Mouse (Mus musculus): ENCODE results near the gene Tshz2. TPM values are rescaled to one million over a fixed set of nuclear protein-coding genes. Genes with fewer than 3 reads are reported as not detected.
A peak's percentile ranks its signal among the peaks of the same experiment; 100 is the strongest.
"Not testable (repeated sequence)": the region's sequence is repeated elsewhere in the genome, so short reads cannot be mapped to it uniquely, and the experiment has no call there.

Tshz2 gene
- 43.1 TPM for polyA plus RNA-seq (2021)

DNA sequence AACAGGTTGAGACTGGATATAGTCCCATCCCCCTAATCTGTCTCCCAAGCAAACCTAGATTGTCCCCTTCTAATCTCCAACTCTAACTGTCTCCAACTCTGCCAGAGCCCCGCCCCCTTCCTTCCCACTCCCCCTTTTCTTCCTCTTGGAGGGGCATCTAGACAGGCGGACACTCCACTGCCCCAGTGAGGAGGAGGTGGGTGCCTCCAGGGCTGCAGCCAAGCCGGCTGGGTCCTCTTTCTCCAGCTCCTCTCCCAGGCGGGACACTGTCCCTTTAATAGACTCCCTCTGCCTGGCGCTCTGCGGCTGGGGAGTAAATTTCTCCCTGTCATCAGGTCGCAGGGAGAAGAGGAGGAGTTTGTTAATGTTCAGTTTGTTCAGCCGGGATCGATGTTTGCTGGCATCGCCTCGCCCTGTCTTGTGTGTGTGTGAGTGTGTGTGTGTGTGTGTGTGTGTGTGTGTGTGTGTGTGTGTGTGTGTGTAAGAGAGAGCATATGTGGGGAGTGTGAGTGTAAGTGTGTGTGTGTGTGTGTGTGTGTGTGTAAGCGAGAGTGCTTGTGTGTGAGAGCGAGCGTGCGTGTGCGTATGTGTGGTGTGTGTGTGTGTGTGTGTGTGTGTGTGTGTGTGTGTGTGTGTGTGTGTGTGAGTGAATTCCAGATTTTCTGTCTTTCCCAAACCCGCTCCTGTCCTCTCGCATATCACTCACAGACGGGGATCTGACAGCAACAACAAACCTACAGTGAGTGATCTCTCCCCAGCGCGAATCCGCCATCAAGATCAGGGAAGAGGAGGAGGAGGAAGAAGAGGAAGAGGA, at the start of gene Tshz2:
Gene Tshz2 (plus strand): TSS at position 676 of the 814 bp plus-strand sequence.
- DNase-seq (ENCODE audit: low read depth, low spot score) (no peak), ATAC-seq (peak; percentile 62)
- no peaks in the 10 kb centered on the region for H3K27me3 ChIP-seq
- no peak for TF ChIP-seq CTCF (IDR thresholded peaks at IDR 0.05)
- in situ Hi-C loops (cut with MboI; ENCODE audit: low pct_unique_long_range_greater_than_20kb) = loop anchor here (5.0 kb wide), 2 partner anchors 120 to 330 kb away; no protein-coding TSS in a partner anchor
- ChIA-PET POLR2A (interaction anchor here (0.7 to 0.9 kb wide), 3 partner anchors 26 to 518 kb away, joined by 3 to 4 read pairs (median 3); no protein-coding TSS in a partner anchor), CTCF (no interaction called here)

GRCm38 (mm10) chr2:169583476-169583875, 49.3 kb upstream of the Tshz2 start:
- no peak for TF ChIP-seq CTCF (IDR thresholded peaks at IDR 0.05)
- DNase-seq (ENCODE audit: low read depth, low spot score) (no peak), ATAC-seq (no peak)
- in situ Hi-C loops (cut with MboI; ENCODE audit: low pct_unique_long_range_greater_than_20kb) = no loop called here
- peaks cover 5% of the 10 kb centered on the region for H3K27me3 ChIP-seq
- CTCF ChIA-PET = no interaction called here
- POLR2A ChIA-PET = no interaction called here

DNA sequence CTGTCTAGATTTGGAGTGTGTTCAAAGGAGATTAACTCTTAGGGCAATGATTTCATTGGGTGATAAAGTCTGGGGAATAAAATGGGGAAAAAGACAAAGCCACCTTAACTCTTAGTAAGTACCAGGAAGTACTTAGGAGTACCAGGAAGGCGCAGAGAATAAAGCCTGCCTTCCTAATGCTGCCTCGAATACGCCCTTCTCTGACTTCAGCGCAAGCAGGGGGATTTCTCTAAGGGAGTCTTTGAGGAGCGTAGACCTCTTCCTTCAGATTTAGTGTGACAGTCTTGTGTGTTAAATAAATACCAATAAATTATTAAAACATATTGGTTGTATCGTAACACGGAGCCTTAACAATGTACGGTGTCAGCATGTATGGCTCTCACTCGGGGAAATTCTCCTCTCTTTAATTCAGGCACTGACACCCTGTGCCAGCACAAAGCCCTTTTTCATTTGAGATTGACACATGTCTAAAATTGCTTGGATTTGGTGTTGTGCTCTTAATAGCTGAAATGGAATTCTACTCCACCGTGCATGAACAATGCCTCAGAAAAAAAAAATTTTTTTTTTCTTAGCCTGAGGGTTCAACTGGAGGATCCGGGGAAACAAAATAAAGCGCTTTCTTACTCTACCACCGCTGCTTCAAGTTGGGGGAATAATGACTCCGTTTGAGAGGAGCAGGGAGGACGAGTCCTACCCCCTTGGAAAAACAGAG, 47.9 kb upstream of the Tshz2 start:
- no peak for DNase-seq (ENCODE audit: low read depth, low spot score)
- no peak for ATAC-seq
- ChIA-PET POLR2A (no interaction called here), CTCF (no interaction called here)
- no peak for TF ChIP-seq CTCF (IDR thresholded peaks at IDR 0.05)
- in situ Hi-C loops (cut with MboI; ENCODE audit: low pct_unique_long_range_greater_than_20kb) = no loop called here
- no peaks in the 10 kb centered on the region for H3K27me3 ChIP-seq

DNA sequence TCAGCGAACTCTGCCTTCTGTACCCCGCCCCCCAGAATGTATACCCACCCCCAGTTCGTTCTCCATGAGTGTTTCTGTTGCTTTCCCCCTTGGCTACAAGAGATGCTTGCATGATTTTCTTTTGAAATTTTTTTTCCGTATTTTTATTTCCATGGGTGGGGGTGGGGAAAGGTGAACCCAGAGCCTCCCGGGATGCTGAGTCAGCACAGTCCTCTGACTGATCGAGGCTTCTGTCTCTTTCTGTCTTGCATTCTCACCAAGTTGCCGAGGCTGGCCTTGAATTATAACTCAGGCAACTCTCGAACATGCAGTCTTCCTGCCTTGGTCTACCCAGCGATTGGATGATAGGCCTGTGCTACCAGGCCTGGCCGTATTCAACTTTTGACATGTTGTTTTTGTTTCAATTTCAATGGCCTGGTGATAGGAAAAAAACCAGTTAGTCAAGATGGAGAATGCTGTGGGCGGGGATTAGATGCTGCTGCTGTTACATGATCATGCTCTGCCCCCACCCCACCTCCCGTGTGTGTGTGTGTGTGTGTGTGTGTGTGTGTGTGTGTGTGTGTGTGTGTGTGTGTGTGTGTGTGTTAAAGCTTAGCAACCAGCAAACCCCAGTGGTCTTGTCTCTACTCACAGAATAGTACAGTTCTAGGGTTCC, 47.1 kb upstream of the Tshz2 start:
- ChIA-PET POLR2A (no interaction called here), CTCF (no interaction called here)
- no peak for TF ChIP-seq CTCF (IDR thresholded peaks at IDR 0.05)
- H3K27me3 ChIP-seq = no peaks in the 10 kb centered on the region
- DNase-seq (ENCODE audit: low read depth, low spot score) (no peak), ATAC-seq (no peak)
- in situ Hi-C loops (cut with MboI; ENCODE audit: low pct_unique_long_range_greater_than_20kb) = no loop called here

DNA sequence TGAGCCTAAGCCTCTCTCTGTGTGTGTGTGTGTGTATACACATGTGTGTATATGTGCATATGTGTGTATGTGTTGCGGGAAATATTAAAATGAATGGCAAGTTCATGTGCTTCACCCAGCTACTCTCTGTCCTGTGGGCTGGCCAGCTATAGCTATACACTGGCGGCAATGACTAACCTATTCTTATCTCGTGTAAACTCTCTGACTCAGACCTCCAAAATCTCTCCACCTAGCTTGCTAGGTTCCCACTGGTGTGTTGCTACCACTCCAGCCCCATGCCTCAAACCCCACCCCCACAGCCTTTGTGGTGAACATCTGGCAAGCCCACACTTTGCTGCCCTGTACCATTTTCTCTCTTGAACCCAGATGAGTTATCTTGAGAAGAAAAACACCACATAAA, 46.1 kb upstream of the Tshz2 start:
- no peak for ATAC-seq
- in situ Hi-C loops (cut with MboI; ENCODE audit: low pct_unique_long_range_greater_than_20kb) = no loop called here
- no peaks in the 10 kb centered on the region for H3K27me3 ChIP-seq
- ChIA-PET CTCF (no interaction called here), POLR2A (no interaction called here)
- no peak for DNase-seq (ENCODE audit: low read depth, low spot score)
- TF ChIP-seq CTCF (IDR thresholded peaks at IDR 0.05) = no peak

DNA sequence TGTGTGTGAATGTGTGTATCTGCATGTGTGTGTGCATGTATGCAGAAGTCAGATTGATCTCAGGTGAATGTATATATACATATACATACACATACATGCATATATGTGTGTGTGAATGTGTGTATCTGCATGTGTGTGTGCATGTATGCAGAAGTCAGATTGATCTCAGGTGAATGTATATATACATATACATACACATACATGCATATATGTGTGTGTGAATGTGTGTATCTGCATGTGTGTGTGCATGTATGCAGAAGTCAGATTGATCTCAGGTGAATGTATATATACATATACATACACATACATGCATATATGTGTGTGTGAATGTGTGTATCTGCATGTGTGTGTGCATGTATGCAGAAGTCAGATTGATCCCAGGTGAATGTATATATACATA, 45.2 kb upstream of the Tshz2 start, which contains the start of gene Gm11011:
Gene Gm11011 (minus strand): TSS at position 101 of the 400 bp plus-strand sequence.
- ATAC-seq; in situ Hi-C loops (cut with MboI; ENCODE audit: low pct_unique_long_range_greater_than_20kb): not testable (repeated sequence)

DNA sequence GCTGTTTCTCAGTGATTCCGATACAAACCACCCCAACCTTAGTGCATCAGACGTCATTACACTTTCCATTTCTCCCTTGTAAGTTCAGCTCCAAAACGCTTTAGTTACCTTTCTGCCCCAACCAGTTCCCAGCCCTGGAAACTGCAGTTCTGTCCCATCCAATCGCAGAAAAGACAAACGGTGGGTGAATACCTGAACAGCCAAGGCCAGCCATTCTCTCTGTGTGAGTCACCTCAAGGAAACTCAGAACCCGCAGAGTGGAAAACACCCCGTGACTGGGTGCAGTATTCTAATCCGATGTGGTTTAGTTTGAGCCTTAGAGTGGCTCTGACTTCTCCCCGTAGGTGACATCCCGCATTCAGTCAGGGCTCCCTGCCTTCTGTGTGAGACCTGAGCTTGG, 43.1 kb upstream of the Tshz2 start:
- in situ Hi-C loops (cut with MboI; ENCODE audit: low pct_unique_long_range_greater_than_20kb) = no loop called here
- no peak for TF ChIP-seq CTCF (IDR thresholded peaks at IDR 0.05)
- DNase-seq (ENCODE audit: low read depth, low spot score) (peak; percentile 28), ATAC-seq (peak; percentile 76)
- ChIA-PET POLR2A (interaction anchor here (0.7 kb wide), 1 partner anchor 32 kb away, joined by 4 read pairs; no protein-coding TSS in a partner anchor), CTCF (no interaction called here)
- H3K27me3 ChIP-seq = no peaks in the 10 kb centered on the region

More for the DNA sequence above, 45.2 kb upstream of the Tshz2 start, which contains the start of gene Gm11011:
- DNase-seq (ENCODE audit: low read depth, low spot score); H3K27me3 ChIP-seq; POLR2A ChIA-PET; CTCF ChIA-PET: not testable (repeated sequence)

DNA sequence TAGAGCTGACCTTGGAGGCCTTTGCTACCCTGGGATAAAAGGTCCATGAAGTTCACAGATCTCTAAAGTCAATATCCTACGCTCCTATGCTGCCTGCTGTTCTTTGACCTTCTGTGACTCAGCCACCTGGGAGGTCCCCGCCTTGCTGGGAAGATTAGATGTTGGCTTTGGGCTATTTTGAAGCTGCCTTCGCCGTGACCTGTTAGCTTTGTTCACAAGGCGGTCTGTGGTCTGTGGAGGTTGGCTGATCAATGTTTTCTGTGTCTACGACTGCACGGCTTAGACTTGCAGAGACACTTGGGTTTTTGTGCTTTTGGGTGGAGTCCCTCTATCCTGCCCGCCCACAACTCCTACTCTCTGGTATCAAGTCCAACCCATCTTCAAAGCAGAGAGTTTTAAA, 42.4 kb upstream of the Tshz2 start:
- H3K27me3 ChIP-seq = no peaks in the 10 kb centered on the region
- in situ Hi-C loops (cut with MboI; ENCODE audit: low pct_unique_long_range_greater_than_20kb) = no loop called here
- POLR2A ChIA-PET = interaction anchor here (0.7 kb wide), 1 partner anchor 31 kb away, joined by 4 read pairs; no protein-coding TSS in a partner anchor
- CTCF ChIA-PET = no interaction called here
- ATAC-seq (peak; percentile 36), DNase-seq (ENCODE audit: low read depth, low spot score) (no peak)
- no peak for TF ChIP-seq CTCF (IDR thresholded peaks at IDR 0.05)

DNA sequence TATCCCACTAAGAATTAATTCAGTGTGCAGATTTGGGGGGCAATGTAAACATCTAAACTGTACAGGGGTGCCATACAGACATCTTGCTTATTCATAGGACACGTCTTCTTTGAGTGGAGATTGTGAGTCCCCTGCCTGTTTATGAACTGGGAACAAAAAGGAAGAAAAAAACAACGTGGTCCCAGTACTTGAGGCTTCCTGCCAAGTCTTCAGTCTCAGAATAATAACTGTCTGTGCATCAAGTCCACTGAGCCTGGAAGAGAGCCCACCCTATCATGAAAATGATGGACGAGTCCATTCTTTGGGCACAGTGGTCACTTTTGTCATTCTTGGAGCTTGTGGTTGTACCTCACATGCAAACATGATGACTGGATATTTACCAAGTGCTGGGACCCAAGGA, 39.1 kb upstream of the Tshz2 start:
- in situ Hi-C loops (cut with MboI; ENCODE audit: low pct_unique_long_range_greater_than_20kb) = no loop called here
- CTCF ChIA-PET = interaction anchor here (0.8 kb wide), 1 partner anchor 57 kb away, joined by 3 read pairs; no protein-coding TSS in a partner anchor
- no peak for ATAC-seq
- no peak for TF ChIP-seq CTCF (IDR thresholded peaks at IDR 0.05)
- peaks cover 3% of the 10 kb centered on the region for H3K27me3 ChIP-seq
- no peak for DNase-seq (ENCODE audit: low read depth, low spot score)
- POLR2A ChIA-PET = interaction anchor here (0.9 kb wide), 1 partner anchor 43 kb away, joined by 3 read pairs; no protein-coding TSS in a partner anchor

DNA sequence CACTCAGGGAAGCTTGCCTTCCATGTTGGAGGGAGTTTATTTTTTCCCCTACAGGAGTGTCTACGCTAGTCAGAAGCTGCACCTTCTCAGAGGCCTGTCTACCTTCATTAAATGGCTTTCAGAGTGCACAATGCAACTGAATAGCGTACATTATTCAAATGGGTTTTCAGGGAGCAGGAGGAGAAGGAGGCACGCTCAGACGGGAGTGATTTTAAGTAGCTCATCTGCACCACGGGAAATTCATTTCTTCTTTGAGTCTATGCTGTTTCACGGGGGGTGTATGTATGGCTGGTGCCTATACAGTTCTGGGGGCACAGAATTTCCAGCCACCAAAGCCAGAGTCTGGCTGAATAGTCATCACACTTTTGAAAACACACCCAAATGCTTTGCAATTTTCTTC, 35.5 kb upstream of the Tshz2 start:
- CTCF ChIA-PET = no interaction called here
- in situ Hi-C loops (cut with MboI; ENCODE audit: low pct_unique_long_range_greater_than_20kb) = no loop called here
- peaks cover 3% of the 10 kb centered on the region for H3K27me3 ChIP-seq
- DNase-seq (ENCODE audit: low read depth, low spot score) (no peak), ATAC-seq (no peak)
- TF ChIP-seq CTCF (IDR thresholded peaks at IDR 0.05) = no peak
- POLR2A ChIA-PET = interaction anchor here (0.5 kb wide), 1 partner anchor 898 kb away, joined by 4 read pairs; no protein-coding TSS in a partner anchor

Data from Patski (cell line).